Mouse (Mus musculus): ENCODE measurements around the gene Zfp941. TPM values are rescaled to one million over a fixed set of nuclear protein-coding genes. Genes with fewer than 3 reads are reported as not detected.
A peak's percentile ranks its signal among the peaks of the same experiment; 100 is the strongest.

Gene Zfp941
- polyA plus RNA-seq, 1 experiment from 2014 or later, result 0.96 TPM

GRCm38 (mm10) chr7:140839556-140839955 lies 17.6 kb upstream of the Zfp941 start:
- 50% methylated on average over 5 of the region's 5 CpGs for WGBS
- Histone ChIP-seq H3K4me2 (no peak overlapping the region), H3K27me3 (replicated peaks) (peaks cover 87% of the 10 kb centered on the region), H3K4me1 (replicated peaks) (no peaks in the 10 kb centered on the region), H3K27ac (ENCODE audit: poor library complexity, severe bottlenecking) (no peak overlapping the region), H3K9ac (no peak overlapping the region), H3K4me3 (no peak overlapping the region), H3K9me3 (replicated peaks) (no peaks in the 10 kb centered on the region), H3K36me3 (no peaks in the 10 kb centered on the region)
- ATAC-seq (ENCODE audit: insufficient number of reproducible peaks, low FRiP score), result no peak

- WGBS, result 74% methylated on average over 9 of the region's 9 CpGs
- Histone ChIP-seq H3K27ac (ENCODE audit: poor library complexity, severe bottlenecking) (no peak overlapping the region), H3K4me3 (no peak overlapping the region), H3K9ac (no peak overlapping the region), H3K36me3 (no peaks in the 10 kb centered on the region), H3K9me3 (replicated peaks) (no peaks in the 10 kb centered on the region), H3K27me3 (replicated peaks) (peaks cover 64% of the 10 kb centered on the region), H3K4me2 (no peak overlapping the region), H3K4me1 (replicated peaks) (no peaks in the 10 kb centered on the region)
- no peak for ATAC-seq (ENCODE audit: insufficient number of reproducible peaks, low FRiP score)
Observed at GRCm38 (mm10) chr7:140836243-140837115, 14.5 kb upstream of the Zfp941 start.

DNA sequence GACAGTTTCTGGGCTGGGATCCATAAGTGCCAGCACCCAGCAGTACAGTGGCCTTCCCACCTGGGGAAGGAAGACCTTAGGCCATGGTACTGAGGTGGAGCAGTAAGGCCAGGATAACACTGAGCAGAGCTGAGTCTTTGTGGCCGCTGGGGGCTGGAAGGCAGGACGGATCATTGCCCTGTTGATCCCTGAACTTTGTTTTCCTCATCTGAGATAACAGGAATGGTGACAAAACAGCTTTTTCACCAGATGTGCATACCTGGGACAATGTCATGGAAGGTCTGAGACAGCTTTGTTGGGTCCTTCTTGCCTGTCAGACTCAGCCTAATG lies 13.7 kb upstream of the Zfp941 start:
- 50% methylated on average over 2 of the region's 2 CpGs for WGBS
- H3K27ac ChIP-seq (ENCODE audit: poor library complexity, severe bottlenecking), result no peak overlapping the region
- no peak overlapping the region for H3K4me2 ChIP-seq
- H3K4me1 ChIP-seq (replicated peaks), result no peaks in the 10 kb centered on the region
- no peak overlapping the region for H3K4me3 ChIP-seq
- H3K9ac ChIP-seq, result no peak overlapping the region
- ATAC-seq (ENCODE audit: insufficient number of reproducible peaks, low FRiP score), result no peak
- no peaks in the 10 kb centered on the region for H3K36me3 ChIP-seq
- no peaks in the 10 kb centered on the region for H3K9me3 ChIP-seq (replicated peaks)
- peaks cover 59% of the 10 kb centered on the region for H3K27me3 ChIP-seq (replicated peaks)

DNA sequence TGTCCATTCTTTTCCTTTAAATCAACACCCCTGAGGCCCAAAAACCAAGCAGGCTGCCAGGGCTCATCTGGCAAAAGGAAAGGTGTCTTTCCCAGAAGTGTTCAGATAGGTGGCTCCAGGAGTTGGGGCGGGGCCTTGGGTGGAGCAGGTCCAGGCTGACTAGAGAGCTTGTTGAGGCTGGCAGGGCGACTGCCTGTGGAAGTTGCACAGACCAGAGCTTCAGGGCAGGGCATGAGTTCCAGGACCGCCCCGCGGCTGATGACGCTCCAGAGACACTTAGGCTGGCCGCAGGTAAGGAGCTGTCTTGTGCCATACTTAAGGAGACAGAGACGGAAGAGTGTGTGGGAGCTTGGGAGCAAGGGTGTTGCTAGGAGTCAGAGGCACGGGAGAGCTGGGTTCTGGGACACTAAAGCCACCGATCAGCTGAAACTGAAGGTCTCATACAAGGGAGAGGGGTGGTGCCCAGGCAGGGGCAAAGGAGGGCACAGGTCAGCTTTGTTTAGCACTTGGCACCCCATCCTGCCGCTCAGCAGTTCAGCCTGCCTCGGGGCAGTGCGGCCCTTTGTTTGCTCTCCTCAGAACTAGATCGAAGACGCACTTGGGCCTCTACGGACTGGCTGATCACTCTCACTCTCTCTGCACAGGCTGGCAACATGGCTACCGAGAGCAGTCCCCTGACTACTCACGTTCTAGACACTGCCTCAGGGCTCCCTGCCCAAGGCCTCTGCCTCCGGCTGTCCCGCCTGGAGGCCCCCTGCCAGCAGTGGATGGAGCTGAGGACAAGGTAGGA lies 13.2 kb upstream of the Zfp941 start, which contains the start of gene Urah:
TSS of gene Urah (plus strand) at position 51 of the 790 bp plus-strand sequence.
- no peaks in the 10 kb centered on the region for H3K36me3 ChIP-seq
- H3K9ac ChIP-seq, result no peak within 1 kb of the TSS
- peaks cover 56% of the 10 kb centered on the region for H3K27me3 ChIP-seq (replicated peaks)
- H3K27ac ChIP-seq (ENCODE audit: poor library complexity, severe bottlenecking), result no peak within 1 kb of the TSS
- H3K9me3 ChIP-seq (replicated peaks), result no peaks in the 10 kb centered on the region
- H3K4me3 ChIP-seq, result no peak within 1 kb of the TSS
- H3K4me2 ChIP-seq, result no peak within 1 kb of the TSS
- H3K4me1 ChIP-seq (replicated peaks), result no peaks in the 10 kb centered on the region
- WGBS, result 36% methylated on average over 20 of the region's 20 CpGs
- no peak for ATAC-seq (ENCODE audit: insufficient number of reproducible peaks, low FRiP score)

GRCm38 (mm10) chr7:140833341-140833740 lies 11.4 kb upstream of the Zfp941 start:
- Histone ChIP-seq H3K4me1 (replicated peaks) (no peaks in the 10 kb centered on the region), H3K9ac (no peak overlapping the region), H3K4me3 (no peak overlapping the region), H3K4me2 (no peak overlapping the region), H3K9me3 (replicated peaks) (no peaks in the 10 kb centered on the region), H3K36me3 (no peaks in the 10 kb centered on the region), H3K27ac (ENCODE audit: poor library complexity, severe bottlenecking) (no peak overlapping the region), H3K27me3 (replicated peaks) (peaks cover 40% of the 10 kb centered on the region)
- 66% methylated on average over 4 of the region's 4 CpGs for WGBS
- no peak for ATAC-seq (ENCODE audit: insufficient number of reproducible peaks, low FRiP score)

GRCm38 (mm10) chr7:140831447-140831846 lies 9.5 kb upstream of the Zfp941 start:
- ATAC-seq (ENCODE audit: insufficient number of reproducible peaks, low FRiP score), result no peak
- no peak overlapping the region for H3K4me3 ChIP-seq
- 65% methylated on average over 6 of the region's 6 CpGs for WGBS
- H3K9ac ChIP-seq, result no peak overlapping the region
- no peaks in the 10 kb centered on the region for H3K9me3 ChIP-seq (replicated peaks)
- no peaks in the 10 kb centered on the region for H3K36me3 ChIP-seq
- H3K27ac ChIP-seq (ENCODE audit: poor library complexity, severe bottlenecking), result no peak overlapping the region
- no peaks in the 10 kb centered on the region for H3K4me1 ChIP-seq (replicated peaks)
- H3K27me3 ChIP-seq (replicated peaks), result peaks cover 25% of the 10 kb centered on the region
- H3K4me2 ChIP-seq, result no peak overlapping the region

DNA sequence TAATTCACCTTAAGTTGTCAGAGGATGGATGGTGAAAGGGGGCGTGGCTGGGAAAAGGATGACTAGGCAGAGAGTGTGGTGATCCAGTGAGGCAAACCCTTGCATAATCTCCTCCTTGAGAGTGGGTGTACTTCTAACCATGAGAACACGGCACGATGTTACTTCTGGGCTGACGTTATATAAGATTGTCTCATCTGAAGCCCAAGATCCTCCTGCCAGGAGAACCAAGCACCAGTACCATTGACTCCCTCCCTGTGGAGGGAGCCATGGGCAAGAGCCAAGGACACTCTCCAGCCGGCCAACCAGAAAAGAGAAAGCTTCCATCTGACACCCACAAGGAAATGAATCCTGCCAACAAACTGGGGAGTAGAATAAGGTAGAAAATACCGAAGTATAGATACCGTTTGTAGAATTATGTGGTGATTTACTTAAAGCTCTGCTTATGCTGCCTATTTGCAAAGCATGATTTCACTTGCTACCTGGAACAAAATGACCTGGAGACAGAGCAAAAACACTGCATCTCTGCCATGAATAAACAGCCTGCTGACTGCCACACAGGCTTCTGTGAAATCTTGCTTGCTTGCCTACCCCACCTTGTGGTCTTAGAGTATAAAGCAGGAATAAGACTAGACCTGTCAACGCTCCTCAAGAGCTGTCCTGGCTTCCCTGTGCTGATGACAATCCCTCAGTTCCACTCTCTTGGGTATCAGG lies 6.3 kb upstream of the Zfp941 start:
- no peak overlapping the region for H3K4me3 ChIP-seq
- H3K4me2 ChIP-seq, result peak overlapping the region; percentile 8; the same call in 1 of the 2 replicates
- no peaks in the 10 kb centered on the region for H3K9me3 ChIP-seq (replicated peaks)
- H3K36me3 ChIP-seq, result no peaks in the 10 kb centered on the region
- WGBS, result 26% methylated on average over 8 of the region's 8 CpGs
- no peak overlapping the region for H3K27ac ChIP-seq (ENCODE audit: poor library complexity, severe bottlenecking)
- peaks cover 10% of the 10 kb centered on the region for H3K27me3 ChIP-seq (replicated peaks)
- no peak overlapping the region for H3K9ac ChIP-seq
- no peak for ATAC-seq (ENCODE audit: insufficient number of reproducible peaks, low FRiP score)
- H3K4me1 ChIP-seq (replicated peaks), result no peaks in the 10 kb centered on the region

DNA sequence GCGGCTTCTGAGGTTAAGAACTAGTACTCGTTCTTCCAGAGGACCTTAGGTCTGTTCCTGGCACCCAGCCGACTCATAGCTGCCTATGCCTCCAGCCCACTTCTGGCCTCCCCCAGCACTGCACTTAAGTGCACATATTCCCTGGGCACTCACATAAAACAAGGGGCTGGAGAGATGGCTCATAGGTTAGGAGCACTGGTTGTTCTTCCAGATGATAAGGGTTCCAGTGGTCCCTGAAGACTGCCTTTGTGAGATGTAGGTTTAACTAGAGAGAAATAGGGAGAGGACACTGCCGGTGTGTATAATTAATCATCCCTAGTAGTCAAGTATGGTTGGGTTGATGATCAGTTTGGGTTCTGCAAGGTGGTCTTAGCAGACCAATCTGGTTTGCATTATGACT lies 753 bp upstream of the Zfp941 start:
- no peak overlapping the region for H3K9ac ChIP-seq
- ATAC-seq (ENCODE audit: insufficient number of reproducible peaks, low FRiP score), result no peak
- 87% methylated on average over 4 of the region's 4 CpGs for WGBS
- no peak overlapping the region for H3K4me3 ChIP-seq
- no peaks in the 10 kb centered on the region for H3K9me3 ChIP-seq (replicated peaks)
- peaks cover 5% of the 10 kb centered on the region for H3K27me3 ChIP-seq (replicated peaks)
- peaks cover 10% of the 10 kb centered on the region; the same call in 1 of the 2 replicates for H3K4me1 ChIP-seq (replicated peaks)
- H3K4me2 ChIP-seq, result no peak overlapping the region
- H3K27ac ChIP-seq (ENCODE audit: poor library complexity, severe bottlenecking), result no peak overlapping the region
- H3K36me3 ChIP-seq, result no peaks in the 10 kb centered on the region

GRCm38 (mm10) chr7:140821305-140821652 lies 699 bp downstream of the Zfp941 start:
- Histone ChIP-seq H3K27me3 (replicated peaks) (peaks cover 5% of the 10 kb centered on the region), H3K27ac (ENCODE audit: poor library complexity, severe bottlenecking) (no peak overlapping the region), H3K4me3 (peak overlapping the region; percentile 54), H3K36me3 (no peaks in the 10 kb centered on the region), H3K4me2 (peak overlapping the region; percentile 86), H3K9me3 (replicated peaks) (no peaks in the 10 kb centered on the region), H3K4me1 (replicated peaks) (peaks cover 10% of the 10 kb centered on the region; the same call in 1 of the 2 replicates), H3K9ac (no peak overlapping the region)
- ATAC-seq (ENCODE audit: insufficient number of reproducible peaks, low FRiP score), result no peak
- WGBS, result 52% methylated on average over 5 of the region's 5 CpGs

GRCm38 (mm10) chr7:140820173-140820572 lies 1.8 kb downstream of the Zfp941 start:
- Histone ChIP-seq H3K4me2 (no peak overlapping the region), H3K9me3 (replicated peaks) (no peaks in the 10 kb centered on the region), H3K4me1 (replicated peaks) (peaks cover 10% of the 10 kb centered on the region; the same call in 1 of the 2 replicates), H3K36me3 (no peaks in the 10 kb centered on the region), H3K4me3 (no peak overlapping the region), H3K27ac (ENCODE audit: poor library complexity, severe bottlenecking) (no peak overlapping the region), H3K27me3 (replicated peaks) (peaks cover 5% of the 10 kb centered on the region), H3K9ac (no peak overlapping the region)
- ATAC-seq (ENCODE audit: insufficient number of reproducible peaks, low FRiP score), result no peak
- 72% methylated on average over 4 of the region's 4 CpGs for WGBS

DNA sequence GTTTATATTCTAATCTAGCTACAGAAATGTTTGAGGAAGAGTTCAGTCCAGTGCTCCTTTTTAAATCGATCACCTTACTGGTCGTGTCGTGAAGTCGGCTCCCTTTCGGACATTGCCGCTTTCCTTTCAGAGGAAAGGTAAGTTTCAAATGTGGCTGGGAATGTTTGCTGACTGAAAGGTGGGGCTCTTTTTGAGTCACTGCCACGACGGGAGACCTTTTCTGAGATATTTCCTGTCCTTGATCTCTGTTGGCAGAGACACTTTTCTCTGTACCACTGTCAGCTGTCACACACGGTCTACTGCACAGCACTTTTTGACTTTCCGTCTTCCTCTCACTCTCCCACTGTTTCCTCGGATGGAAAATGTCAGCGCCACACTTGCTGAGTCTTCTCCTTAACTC lies 9.1 kb downstream of the Zfp941 start:
- no peaks in the 10 kb centered on the region for H3K9me3 ChIP-seq (replicated peaks)
- H3K27me3 ChIP-seq (replicated peaks), result no peaks in the 10 kb centered on the region
- no peak overlapping the region for H3K27ac ChIP-seq (ENCODE audit: poor library complexity, severe bottlenecking)
- WGBS, result 83% methylated on average over 12 of the region's 12 CpGs
- H3K9ac ChIP-seq, result no peak overlapping the region
- peaks cover 9% of the 10 kb centered on the region for H3K36me3 ChIP-seq
- ATAC-seq (ENCODE audit: insufficient number of reproducible peaks, low FRiP score), result no peak
- no peaks in the 10 kb centered on the region for H3K4me1 ChIP-seq (replicated peaks)
- no peak overlapping the region for H3K4me3 ChIP-seq
- no peak overlapping the region for H3K4me2 ChIP-seq
